Comparison of ENCODE assay signal across 30 mouse cellular contexts in the genomic region with DNA sequence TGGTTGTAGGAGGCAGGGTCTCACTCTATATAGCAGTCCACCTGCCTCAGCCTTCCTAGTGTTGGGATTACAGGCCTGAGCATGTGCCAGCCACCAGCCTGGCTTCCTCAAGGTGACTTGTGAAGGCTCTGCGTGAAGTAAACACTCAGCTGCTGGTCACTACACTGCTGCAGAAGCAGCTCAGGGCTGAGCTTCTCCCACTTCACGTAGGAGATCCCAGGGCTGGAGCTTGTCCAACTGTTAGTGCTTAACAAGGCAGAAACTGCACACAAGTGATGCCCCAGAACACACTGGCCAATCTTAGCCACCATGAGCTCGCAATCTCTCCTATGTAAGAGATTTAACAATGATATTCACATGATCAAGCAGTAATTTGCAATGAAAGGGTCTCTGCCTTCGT. TPM values are rescaled to one million over a fixed set of nuclear protein-coding genes. Genes with fewer than 3 reads are reported as not detected.
DNase-seq lines count a peak whose midpoint lies in the region; ATAC-seq and TF ChIP-seq lines count a peak whose summit lies in the region.
"Had no signal": no experiment of that assay in that cellular context is flagged by ENCODE, and none has a peak within 500 bp of the region (broad histone marks: within the 10 kb centered on the region; RNA-seq: fewer than 3 reads in every experiment).

No protein-coding gene starts in this region.

- H3K9me3 ChIP-seq in E14TG2a.4 (ENCODE audit: low read length), result no peaks in the 10 kb centered on the region
- no peaks in the 10 kb centered on the region for H3K9me3 ChIP-seq in liver, embryonic 12.5 days (replicated peaks)
- H3K9me3 ChIP-seq: forebrain, embryonic 12.5 days; hindbrain, embryonic 15.5 days; intestine, embryonic 15.5 days; lung, embryonic 15.5 days; midbrain, embryonic 12.5 days; neural tube, embryonic 15.5 days had no signal

- peak overlapping the region; percentile 27 for H3K4me3 ChIP-seq in E14TG2a.4 (replicated peaks; ENCODE audit: low read length)
- no peak overlapping the region for H3K4me3 ChIP-seq in liver, embryonic 12.5 days
- H3K4me3 ChIP-seq: erythroblast, embryonic 14.5 days; forebrain, embryonic 12.5 days; hindbrain, embryonic 15.5 days; intestine, embryonic 15.5 days; layer of hippocampus, adult 2 months; lung, embryonic 15.5 days; midbrain, embryonic 12.5 days; neural tube, embryonic 15.5 days had no signal

- 72% methylated on average over 4 of the region's 4 CpGs for WGBS in liver, embryonic 12.5 days (ENCODE audit: insufficient replicate concordance)

- peaks cover 70% of the 10 kb centered on the region for H3K4me1 ChIP-seq in E14TG2a.4 (replicated peaks; ENCODE audit: low read depth, low read length)
- peaks cover 24% of the 10 kb centered on the region for H3K4me1 ChIP-seq in liver, embryonic 12.5 days
- H3K4me1 ChIP-seq: hindbrain, embryonic 15.5 days; intestine, embryonic 15.5 days; lung, embryonic 15.5 days; neural tube, embryonic 15.5 days had no signal

- DNase-seq in cerebellum, postnatal 14 days, result peak; percentile 36 to 54
- no peak for DNase-seq in cerebellum, postnatal 36 days
- peak; percentile 41 for DNase-seq in left cerebral cortex, postnatal 4 days
- no peak for DNase-seq in left cerebral cortex, postnatal 25 days (ENCODE audit: low spot score in 2 of 2)
- peak; percentile 57 for DNase-seq in brain, adult 2 months (ENCODE audit: low read depth, low spot score)
- DNase-seq: adrenal gland, adult 2 months; adrenal gland, postnatal 36 days; cerebellum, adult 2 months; gastrocnemius, postnatal 14 days; heart, adult 18-20 months; heart, postnatal 4 days; kidney, adult 2 months; kidney, postnatal 36 days; right cerebral cortex, adult 18-20 months; spleen, adult 18-20 months; thymus, postnatal 14 days had no signal

- no peak overlapping the region for H3K27ac ChIP-seq in liver, embryonic 12.5 days
- H3K27ac ChIP-seq: forebrain, embryonic 12.5 days; hindbrain, embryonic 15.5 days; intestine, embryonic 15.5 days; layer of hippocampus, adult 2 months; lung, embryonic 15.5 days; midbrain, embryonic 12.5 days; neural tube, embryonic 15.5 days had no signal

- no peak overlapping the region for H3K9ac ChIP-seq in liver, embryonic 12.5 days
- H3K9ac ChIP-seq: forebrain, embryonic 12.5 days; hindbrain, embryonic 15.5 days; intestine, embryonic 15.5 days; lung, embryonic 15.5 days; midbrain, embryonic 12.5 days; neural tube, embryonic 15.5 days had no signal

- no peaks in the 10 kb centered on the region for H3K27me3 ChIP-seq in E14TG2a.4 (ENCODE audit: insufficient read depth, low read length)
- H3K27me3 ChIP-seq in liver, embryonic 12.5 days (replicated peaks), result no peaks in the 10 kb centered on the region
- H3K27me3 ChIP-seq: forebrain, embryonic 12.5 days; hindbrain, embryonic 15.5 days; intestine, embryonic 15.5 days; lung, embryonic 15.5 days; midbrain, embryonic 12.5 days; neural tube, embryonic 15.5 days had no signal

- no peak for TF ChIP-seq CTCF in E14TG2a.4 (conservative IDR thresholded peaks at IDR 0.05; ENCODE audit: low read length)

- peaks cover 71% of the 10 kb centered on the region for H3K36me3 ChIP-seq in E14TG2a.4 (ENCODE audit: insufficient read depth, low read length)
- H3K36me3 ChIP-seq in liver, embryonic 12.5 days, result peaks cover 73% of the 10 kb centered on the region

- intact Hi-C loops in left cerebral cortex, postnatal 4 days (cut with DNase I), result no loop called here
- intact Hi-C loops in left cerebral cortex, postnatal 25 days (cut with DNase I), result no loop called here

- no peak for ATAC-seq in liver, embryonic 12.5 days
- ATAC-seq: activated CD4-positive, CD25-positive, alpha-beta regulatory T cell, adult 4 months; intestine, embryonic 15.5 days had no signal

- no peak overlapping the region for H3K4me2 ChIP-seq in liver, embryonic 12.5 days
- H3K4me2 ChIP-seq: forebrain, embryonic 12.5 days; heart, embryonic 11.5 days; hindbrain, embryonic 15.5 days; intestine, embryonic 15.5 days; lung, embryonic 15.5 days; midbrain, embryonic 12.5 days; neural tube, embryonic 15.5 days had no signal

RNA-seq across cellular contexts. Expression of a gene that starts 15.0 kb away (rescaled TPM):
- 10 to 100 TPM; 36.1 to 43.0 TPM for total RNA-seq in left cerebral cortex, postnatal 4 days (2021)
- total RNA-seq in left cerebral cortex, postnatal 25 days (2021), result 10 to 100 TPM; 31.9 to 34.3 TPM
- 18.9 and 20.2 TPM in 2 replicates for polyA plus RNA-seq in liver, embryonic 12.5 days (2016; fragmentation: Nextera tagmentation; extraction: Ambion mirVana)

RNA-seq across cellular contexts. Expression of a gene that starts 55.5 kb away (rescaled TPM):
- under 1 TPM; 0.83 to 0.90 TPM for total RNA-seq in left cerebral cortex, postnatal 4 days (2021)
- total RNA-seq in left cerebral cortex, postnatal 25 days (2021), result under 1 TPM; 0.27 to 0.39 TPM
- 27.9 and 29.0 TPM in 2 replicates for polyA plus RNA-seq in liver, embryonic 12.5 days (2016; fragmentation: Nextera tagmentation; extraction: Ambion mirVana)
- total RNA-seq: monocyte, adult 5-6 weeks had no signal
- polyA plus RNA-seq: liver, adult 2 months had no signal

RNA-seq across cellular contexts. Expression of a gene that starts 55.6 kb away (rescaled TPM):
- 10 to 100 TPM; 48.8 to 52.9 TPM for total RNA-seq in left cerebral cortex, postnatal 4 days (2021)
- 10 to 100 TPM; 28.1 to 32.9 TPM for total RNA-seq in left cerebral cortex, postnatal 25 days (2021)
- 62.4 and 65.8 TPM in 2 replicates for polyA plus RNA-seq in liver, embryonic 12.5 days (2016; fragmentation: Nextera tagmentation; extraction: Ambion mirVana)

Comparison
In these comparisons a context has a peak if more than half of its experiments do, and no peak if none do; other contexts are left out.
1. DNase-seq: peak in cerebellum, postnatal 14 days (2 of 2), left cerebral cortex, postnatal 4 days (single experiment) and brain, adult 2 months (single experiment); none in cerebellum, postnatal 36 days (0 of 2) and left cerebral cortex, postnatal 25 days (0 of 2).